Mouse (Mus musculus): ENCODE data around the gene Ralb.

GRCm38 (mm10) chr1:119484457-119484856, 20.1 kb downstream of the Ralb start:
- TF ChIP-seq CTCF (IDR thresholded peaks at IDR 0.05) (peak; percentile 86), EP300 (IDR thresholded peaks at IDR 0.05) (no peak)
